Mouse (Mus musculus): ENCODE measurements around the gene Acot6. TPM values are rescaled to one million over a fixed set of nuclear protein-coding genes. Genes with fewer than 3 reads are reported as not detected.
A peak's percentile ranks its signal among the peaks of the same experiment; 100 is the strongest.
"Not testable (repeated sequence)": the region's sequence is repeated elsewhere in the genome, so short reads cannot be mapped to it uniquely, and the experiment has no call there.

Acot6 gene
- polyA plus RNA-seq, 1 experiment from 2014 or later = 1.2 TPM

DNA sequence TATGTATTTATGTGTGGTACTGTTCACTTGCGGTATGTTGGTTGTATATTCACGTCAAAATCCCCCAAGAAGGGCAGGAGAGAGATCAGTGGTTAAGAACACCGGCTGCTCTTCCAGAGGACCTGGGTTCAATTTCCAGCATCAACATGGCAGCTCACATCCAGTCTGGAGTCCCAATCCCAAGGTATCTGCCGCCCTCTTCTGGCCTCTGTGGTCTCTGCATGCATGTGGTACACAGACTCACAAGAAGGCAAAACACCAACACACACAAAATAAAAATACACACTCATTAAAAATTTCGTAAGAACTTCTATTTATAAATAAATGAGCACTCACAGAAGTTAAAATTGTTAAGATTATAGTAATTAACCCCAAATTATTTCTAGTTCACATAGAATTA is 37.2 kb upstream of the Acot6 start:
- Histone ChIP-seq H3K9me3 (replicated peaks; ENCODE audit: control insufficient read depth, low read length, poor library complexity, severe bottlenecking) (no peaks in the 10 kb centered on the region), H3K9ac (ENCODE audit: low read depth, low read length) (no peak overlapping the region), H3K4me1 (ENCODE audit: control insufficient read depth, insufficient read depth, low read length) (no peaks in the 10 kb centered on the region), H3K4me3 (ENCODE audit: low read depth, low read length) (no peak overlapping the region), H3K27ac (ENCODE audit: low read length) (no peak overlapping the region), H3K4me2 (ENCODE audit: low read length) (no peak overlapping the region), H3K27me3 (ENCODE audit: control insufficient read depth, insufficient read depth, low read depth, low read length) (peaks cover 6% of the 10 kb centered on the region), H3K36me3 (ENCODE audit: control insufficient read depth, insufficient read depth, low read length) (no peaks in the 10 kb centered on the region)
- no peak for ATAC-seq
- 74% methylated on average over 5 of the region's 5 CpGs for WGBS

GRCm38 (mm10) chr12:84063833-84064232 is 36.6 kb upstream of the Acot6 start:
- Histone ChIP-seq H3K4me3 (ENCODE audit: low read depth, low read length) (no peak overlapping the region), H3K9ac (ENCODE audit: low read depth, low read length) (no peak overlapping the region), H3K27me3 (ENCODE audit: control insufficient read depth, insufficient read depth, low read depth, low read length) (peaks cover 12% of the 10 kb centered on the region), H3K4me1 (ENCODE audit: control insufficient read depth, insufficient read depth, low read length) (no peaks in the 10 kb centered on the region), H3K27ac (ENCODE audit: low read length) (no peak overlapping the region), H3K36me3 (ENCODE audit: control insufficient read depth, insufficient read depth, low read length) (no peaks in the 10 kb centered on the region), H3K9me3 (replicated peaks; ENCODE audit: control insufficient read depth, low read length, poor library complexity, severe bottlenecking) (no peaks in the 10 kb centered on the region), H3K4me2 (ENCODE audit: low read length) (no peak overlapping the region)
- ATAC-seq = no peak
- 82% methylated on average over 2 of the region's 2 CpGs for WGBS

DNA sequence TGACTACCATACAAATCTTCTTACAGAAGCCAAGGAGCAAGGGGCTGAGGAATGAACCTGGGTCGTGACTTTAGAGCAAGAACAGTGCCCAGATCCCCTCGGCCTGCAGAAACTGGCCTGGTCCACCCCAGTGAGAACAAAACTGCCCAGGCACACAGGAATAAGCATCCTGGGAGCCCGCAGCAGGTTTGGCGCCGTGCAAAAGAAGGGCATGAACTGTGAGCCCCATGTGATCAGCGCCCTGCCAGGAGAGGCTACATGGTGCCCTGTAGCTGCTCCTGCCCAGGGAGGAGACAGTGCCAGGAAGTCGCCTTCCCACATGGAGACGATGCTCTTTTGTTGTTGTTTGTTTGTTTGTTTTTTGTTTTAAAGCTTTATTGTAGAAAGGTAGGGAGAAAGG is 35.8 kb upstream of the Acot6 start:
- H3K27ac ChIP-seq (ENCODE audit: low read length) = no peak overlapping the region
- no peak overlapping the region for H3K4me3 ChIP-seq (ENCODE audit: low read depth, low read length)
- no peaks in the 10 kb centered on the region for H3K4me1 ChIP-seq (ENCODE audit: control insufficient read depth, insufficient read depth, low read length)
- WGBS = 80% methylated on average over 8 of the region's 8 CpGs
- H3K27me3 ChIP-seq (ENCODE audit: control insufficient read depth, insufficient read depth, low read depth, low read length) = peaks cover 17% of the 10 kb centered on the region
- H3K4me2 ChIP-seq (ENCODE audit: low read length) = no peak overlapping the region
- no peak for ATAC-seq
- H3K9ac ChIP-seq (ENCODE audit: low read depth, low read length) = no peak overlapping the region
- H3K36me3 ChIP-seq (ENCODE audit: control insufficient read depth, insufficient read depth, low read length) = no peaks in the 10 kb centered on the region
- no peaks in the 10 kb centered on the region for H3K9me3 ChIP-seq (replicated peaks; ENCODE audit: control insufficient read depth, low read length, poor library complexity, severe bottlenecking)

DNA sequence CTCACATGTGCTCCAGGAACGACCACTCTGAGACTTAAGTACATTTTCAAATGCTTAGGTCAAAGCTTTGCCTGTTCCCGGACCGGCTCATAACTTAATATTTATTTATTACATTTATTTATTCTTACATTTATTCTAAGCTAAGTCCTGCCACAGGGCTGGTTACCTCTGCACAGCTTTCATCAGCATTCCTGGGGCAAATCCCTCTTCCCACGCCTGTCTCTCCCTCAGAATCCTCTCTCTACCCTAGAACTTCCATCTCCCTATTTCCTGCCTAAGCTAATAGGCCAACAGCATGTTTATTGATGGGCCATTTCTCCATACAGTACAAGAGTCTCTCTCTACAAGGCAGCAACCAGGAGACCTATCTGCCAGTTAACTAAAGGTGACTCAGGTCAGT is 32.7 kb upstream of the Acot6 start:
- H3K4me1 ChIP-seq (ENCODE audit: control insufficient read depth, insufficient read depth, low read length) = no peaks in the 10 kb centered on the region
- H3K27me3 ChIP-seq (ENCODE audit: control insufficient read depth, insufficient read depth, low read depth, low read length) = peaks cover 19% of the 10 kb centered on the region
- H3K4me2 ChIP-seq (ENCODE audit: low read length) = no peak overlapping the region
- WGBS = 85% methylated on average over 4 of the region's 4 CpGs
- H3K27ac ChIP-seq (ENCODE audit: low read length) = no peak overlapping the region
- H3K9ac ChIP-seq (ENCODE audit: low read depth, low read length) = no peak overlapping the region
- no peak overlapping the region for H3K4me3 ChIP-seq (ENCODE audit: low read depth, low read length)
- no peaks in the 10 kb centered on the region for H3K36me3 ChIP-seq (ENCODE audit: control insufficient read depth, insufficient read depth, low read length)
- H3K9me3 ChIP-seq (replicated peaks; ENCODE audit: control insufficient read depth, low read length, poor library complexity, severe bottlenecking) = no peaks in the 10 kb centered on the region
- ATAC-seq = no peak

- H3K9me3 ChIP-seq (replicated peaks; ENCODE audit: control insufficient read depth, low read length, poor library complexity, severe bottlenecking) = no peaks in the 10 kb centered on the region
- H3K27me3 ChIP-seq (ENCODE audit: control insufficient read depth, insufficient read depth, low read depth, low read length) = peaks cover 19% of the 10 kb centered on the region
- no peak overlapping the region for H3K4me3 ChIP-seq (ENCODE audit: low read depth, low read length)
- WGBS = 56% methylated on average over 8 of the region's 8 CpGs
- no peaks in the 10 kb centered on the region for H3K4me1 ChIP-seq (ENCODE audit: control insufficient read depth, insufficient read depth, low read length)
- H3K27ac ChIP-seq (ENCODE audit: low read length) = no peak overlapping the region
- H3K9ac ChIP-seq (ENCODE audit: low read depth, low read length) = no peak overlapping the region
- ATAC-seq = no peak
- H3K4me2 ChIP-seq (ENCODE audit: low read length) = no peak overlapping the region
- no peaks in the 10 kb centered on the region for H3K36me3 ChIP-seq (ENCODE audit: control insufficient read depth, insufficient read depth, low read length)
Measured at GRCm38 (mm10) chr12:84068296-84068695, 32.2 kb upstream of the Acot6 start.

DNA sequence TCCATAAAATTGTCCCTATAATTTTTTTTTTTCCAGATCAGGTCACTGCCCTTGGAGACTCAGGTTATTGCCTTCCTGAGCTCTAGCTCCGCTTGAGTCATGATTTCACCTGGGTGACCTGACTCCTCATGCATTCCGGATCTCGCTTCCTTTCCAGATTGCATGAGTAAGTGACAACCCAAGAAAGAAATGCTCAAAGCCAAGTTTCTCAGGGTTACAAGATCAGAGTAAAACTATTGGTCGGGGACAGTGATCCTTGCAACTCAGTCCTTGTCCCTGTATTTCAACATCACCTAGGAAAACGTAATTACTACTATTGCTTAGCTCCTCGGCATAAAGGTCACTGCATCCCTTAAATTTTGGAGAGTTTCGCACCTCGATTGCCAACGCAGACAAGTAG is 31.5 kb upstream of the Acot6 start, which contains the start of gene Acot5:
Gene Acot5 (plus strand): TSS at position 340 of the 400 bp plus-strand sequence.
- Histone ChIP-seq H3K27me3 (ENCODE audit: control insufficient read depth, insufficient read depth, low read depth, low read length) (peaks cover 19% of the 10 kb centered on the region), H3K9ac (ENCODE audit: low read depth, low read length) (peak within 1 kb of the TSS; percentile 43; the same call in 1 of the 2 replicates), H3K4me1 (ENCODE audit: control insufficient read depth, insufficient read depth, low read length) (no peaks in the 10 kb centered on the region), H3K9me3 (replicated peaks; ENCODE audit: control insufficient read depth, low read length, poor library complexity, severe bottlenecking) (no peaks in the 10 kb centered on the region), H3K27ac (ENCODE audit: low read length) (no peak within 1 kb of the TSS), H3K36me3 (ENCODE audit: control insufficient read depth, insufficient read depth, low read length) (no peaks in the 10 kb centered on the region), H3K4me3 (ENCODE audit: low read depth, low read length) (peak within 1 kb of the TSS; percentile 42), H3K4me2 (ENCODE audit: low read length) (peak within 1 kb of the TSS; percentile 63)
- no peak for ATAC-seq
- 58% methylated on average over 9 of the region's 9 CpGs for WGBS

DNA sequence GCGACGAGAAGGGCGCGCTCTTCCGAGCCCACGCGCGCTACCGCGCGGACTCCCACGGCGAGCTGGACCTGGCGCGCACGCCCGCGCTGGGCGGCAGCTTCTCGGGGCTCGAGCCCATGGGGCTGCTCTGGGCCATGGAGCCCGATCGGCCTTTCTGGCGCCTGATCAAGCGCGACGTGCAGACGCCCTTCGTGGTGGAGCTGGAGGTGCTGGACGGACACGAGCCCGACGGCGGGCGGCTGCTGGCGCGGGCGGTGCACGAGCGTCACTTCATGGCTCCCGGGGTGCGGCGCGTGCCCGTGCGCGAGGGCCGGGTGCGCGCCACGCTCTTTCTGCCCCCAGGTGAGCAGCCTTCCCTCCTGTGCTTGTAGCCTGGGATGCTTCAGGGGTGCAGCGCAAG is 30.9 kb upstream of the Acot6 start:
- not testable (repeated sequence) for H3K9me3 ChIP-seq (replicated peaks; ENCODE audit: control insufficient read depth, low read length, poor library complexity, severe bottlenecking); H3K36me3 ChIP-seq (ENCODE audit: control insufficient read depth, insufficient read depth, low read length); H3K27ac ChIP-seq (ENCODE audit: low read length); ATAC-seq; H3K4me1 ChIP-seq (ENCODE audit: control insufficient read depth, insufficient read depth, low read length)
- peak overlapping the region; percentile 43; the same call in 1 of the 2 replicates for H3K9ac ChIP-seq (ENCODE audit: low read depth, low read length)
- H3K4me2 ChIP-seq (ENCODE audit: low read length) = peak overlapping the region; percentile 63
- H3K4me3 ChIP-seq (ENCODE audit: low read depth, low read length) = peak overlapping the region; percentile 42
- under 1% methylated on average over 36 of the region's 52 CpGs for WGBS
- H3K27me3 ChIP-seq (ENCODE audit: control insufficient read depth, insufficient read depth, low read depth, low read length) = peaks cover 19% of the 10 kb centered on the region

GRCm38 (mm10) chr12:84071696-84072095 is 28.8 kb upstream of the Acot6 start:
- no peaks in the 10 kb centered on the region for H3K4me1 ChIP-seq (ENCODE audit: control insufficient read depth, insufficient read depth, low read length)
- H3K4me2 ChIP-seq (ENCODE audit: low read length) = no peak overlapping the region
- H3K4me3 ChIP-seq (ENCODE audit: low read depth, low read length) = no peak overlapping the region
- no peaks in the 10 kb centered on the region for H3K36me3 ChIP-seq (ENCODE audit: control insufficient read depth, insufficient read depth, low read length)
- WGBS = 89% methylated on average over 2 of the region's 2 CpGs
- H3K27me3 ChIP-seq (ENCODE audit: control insufficient read depth, insufficient read depth, low read depth, low read length) = peaks cover 19% of the 10 kb centered on the region
- ATAC-seq = no peak
- H3K27ac ChIP-seq (ENCODE audit: low read length) = no peak overlapping the region
- H3K9ac ChIP-seq (ENCODE audit: low read depth, low read length) = no peak overlapping the region
- no peaks in the 10 kb centered on the region for H3K9me3 ChIP-seq (replicated peaks; ENCODE audit: control insufficient read depth, low read length, poor library complexity, severe bottlenecking)

DNA sequence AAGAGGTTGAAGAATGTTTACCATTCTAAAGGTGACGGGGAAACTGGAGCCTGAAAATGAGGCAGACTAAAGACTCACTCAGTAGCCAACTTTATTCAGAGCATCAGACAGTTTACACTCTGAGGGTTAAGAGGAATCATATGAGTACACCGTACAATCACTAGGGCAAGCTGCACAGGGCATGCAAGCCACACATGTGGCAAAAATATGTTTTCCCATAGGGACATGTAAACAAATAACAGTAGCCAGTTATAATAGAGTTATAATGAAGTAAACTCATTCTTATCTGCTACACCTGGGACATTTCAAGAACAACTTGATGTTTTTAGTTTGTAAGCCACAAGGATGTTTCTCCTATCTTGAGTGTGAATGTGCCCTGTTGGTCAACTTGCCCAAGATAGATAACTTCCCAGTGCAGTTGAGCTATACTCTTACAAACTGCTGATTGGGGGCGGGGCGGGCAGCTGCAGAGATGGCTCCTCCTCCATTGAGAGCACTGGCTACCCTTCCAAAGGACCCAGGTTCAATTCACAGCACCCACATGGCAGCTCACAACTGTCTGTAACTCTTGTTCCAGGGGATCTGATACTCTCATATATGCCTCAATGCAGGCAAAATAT is 23.0 kb upstream of the Acot6 start:
- H3K4me3 ChIP-seq (ENCODE audit: low read depth, low read length) = no peak overlapping the region
- H3K36me3 ChIP-seq (ENCODE audit: control insufficient read depth, insufficient read depth, low read length) = no peaks in the 10 kb centered on the region
- H3K4me1 ChIP-seq (ENCODE audit: control insufficient read depth, insufficient read depth, low read length) = no peaks in the 10 kb centered on the region
- WGBS = 83% methylated on average over 4 of the region's 4 CpGs
- no peak overlapping the region for H3K9ac ChIP-seq (ENCODE audit: low read depth, low read length)
- H3K4me2 ChIP-seq (ENCODE audit: low read length) = no peak overlapping the region
- no peaks in the 10 kb centered on the region for H3K27me3 ChIP-seq (ENCODE audit: control insufficient read depth, insufficient read depth, low read depth, low read length)
- ATAC-seq = no peak
- no peak overlapping the region for H3K27ac ChIP-seq (ENCODE audit: low read length)
- no peaks in the 10 kb centered on the region for H3K9me3 ChIP-seq (replicated peaks; ENCODE audit: control insufficient read depth, low read length, poor library complexity, severe bottlenecking)

Measured in midbrain, embryonic 16.5 days (tissue).